Mouse (Mus musculus) cerebellum, adult 9-10 months (tissue): ENCODE measurements around the gene Apmap.

Experiments
- DNase-seq: peaks from one replicate; pipeline ENCODE4 v3.0.0; 2022

Apmap gene

DNA sequence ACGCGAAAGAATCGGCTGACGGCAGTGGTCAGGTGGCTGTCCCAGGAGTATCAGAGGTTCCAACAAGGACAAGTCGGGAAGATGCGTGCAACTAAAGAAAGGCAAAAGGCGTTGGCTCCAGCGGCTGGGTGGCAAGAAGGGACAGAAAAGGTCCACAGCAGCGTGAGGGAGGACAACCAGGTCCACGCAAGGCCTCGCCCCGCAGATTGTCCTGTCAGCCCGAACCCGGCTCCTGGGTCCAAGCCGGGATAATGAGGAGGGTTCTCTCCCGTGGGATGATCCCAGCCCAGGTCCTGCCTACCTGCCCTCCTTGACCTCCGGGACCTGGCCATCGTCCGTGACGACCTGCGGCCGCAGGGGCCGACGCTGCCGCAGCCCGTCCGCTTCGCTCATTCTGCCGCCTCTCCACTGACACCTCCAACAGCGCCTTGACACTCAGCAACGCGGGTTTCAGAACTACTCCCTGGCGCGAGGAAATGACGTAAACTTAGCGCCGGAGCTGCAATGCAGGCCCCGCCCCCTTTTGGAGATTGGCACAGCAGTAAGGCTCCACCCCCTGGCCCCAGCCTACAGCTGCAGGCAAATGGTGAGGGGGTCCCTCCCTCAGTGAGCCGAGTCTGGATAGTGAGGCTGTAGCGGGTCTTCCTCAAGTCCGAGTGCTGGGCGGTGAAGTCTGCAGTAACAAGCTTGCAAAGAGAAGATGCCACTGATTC lies at the start of gene Apmap:
TSS of gene Apmap (minus strand) at position 481 of the 713 bp plus-strand sequence.
- DNase-seq = peak; percentile 96

DNA sequence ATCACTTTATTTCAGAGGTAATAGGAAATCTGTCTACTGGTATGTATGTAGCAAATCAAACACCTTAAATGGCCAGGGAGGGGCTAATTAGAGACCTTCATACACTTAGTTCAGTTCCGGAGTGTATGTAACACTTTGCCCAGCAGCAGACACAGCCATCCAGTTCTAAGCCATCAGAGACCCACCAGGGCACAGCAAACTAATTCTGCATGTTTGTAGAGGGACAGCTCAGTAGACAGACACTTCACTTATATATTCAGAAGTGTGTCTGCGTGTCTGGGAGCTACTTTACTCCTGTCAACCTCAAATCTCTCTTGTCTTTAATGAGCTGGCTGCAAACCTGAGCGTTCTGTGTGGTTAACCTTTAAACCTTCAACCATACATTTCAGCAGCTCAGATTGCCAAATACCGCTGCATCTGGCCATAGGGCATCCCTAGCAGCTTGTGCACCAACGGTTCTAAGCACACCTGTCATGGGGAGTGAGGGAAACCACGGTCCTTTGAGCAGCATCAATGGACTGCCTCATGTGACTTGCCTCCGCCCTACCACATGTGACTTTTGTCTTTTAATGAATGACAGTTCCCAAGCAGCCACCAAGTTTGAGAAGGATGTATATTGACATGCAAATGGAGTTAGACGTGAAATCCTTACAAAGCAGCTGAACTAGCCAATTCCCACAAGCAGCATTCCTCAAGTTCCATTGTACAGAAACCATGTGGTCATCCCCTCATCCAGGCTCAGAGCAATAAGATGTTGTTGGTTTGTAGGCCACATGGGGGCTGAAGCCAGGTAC lies 48.8 kb upstream of the Apmap start:
- DNase-seq = no peak

DNA sequence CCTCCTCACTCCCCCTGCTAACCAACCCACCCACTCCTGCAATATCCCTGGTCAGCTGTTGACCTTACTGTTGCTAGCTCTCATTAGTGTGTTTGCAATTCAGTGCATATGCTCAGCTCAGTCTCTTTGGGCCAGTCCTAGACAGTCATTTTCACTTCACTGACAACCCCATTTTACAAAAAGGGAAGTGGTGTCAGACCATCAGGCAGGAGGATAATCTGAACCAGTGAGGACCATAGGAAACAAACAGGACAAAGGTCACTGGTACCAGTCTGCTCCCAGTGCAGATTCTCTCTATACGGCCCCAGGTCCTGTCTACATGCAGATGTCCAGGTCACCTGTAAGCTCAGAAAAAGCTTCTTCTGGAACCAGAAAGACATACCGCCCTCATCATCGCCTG lies 47.7 kb upstream of the Apmap start:
- no peak for DNase-seq

DNA sequence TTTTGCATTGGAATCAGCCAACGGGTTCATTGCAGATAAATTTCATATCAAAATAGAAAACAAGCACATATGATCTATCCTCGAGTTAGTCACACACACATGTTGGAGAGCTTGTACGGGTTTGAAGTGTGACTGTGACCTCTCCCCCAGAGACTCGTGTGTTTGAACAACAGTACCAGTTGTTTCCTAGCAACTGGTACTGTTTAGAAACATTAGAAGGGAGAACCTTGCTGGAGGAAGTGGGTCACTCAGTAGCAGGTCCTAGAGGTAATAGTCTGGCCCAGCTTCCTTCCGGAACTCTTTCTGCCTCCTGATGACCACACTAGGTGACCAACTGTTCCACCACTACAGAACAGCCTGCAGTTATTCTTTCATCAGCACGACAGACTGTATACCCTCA lies 46.9 kb upstream of the Apmap start:
- no peak for DNase-seq

DNA sequence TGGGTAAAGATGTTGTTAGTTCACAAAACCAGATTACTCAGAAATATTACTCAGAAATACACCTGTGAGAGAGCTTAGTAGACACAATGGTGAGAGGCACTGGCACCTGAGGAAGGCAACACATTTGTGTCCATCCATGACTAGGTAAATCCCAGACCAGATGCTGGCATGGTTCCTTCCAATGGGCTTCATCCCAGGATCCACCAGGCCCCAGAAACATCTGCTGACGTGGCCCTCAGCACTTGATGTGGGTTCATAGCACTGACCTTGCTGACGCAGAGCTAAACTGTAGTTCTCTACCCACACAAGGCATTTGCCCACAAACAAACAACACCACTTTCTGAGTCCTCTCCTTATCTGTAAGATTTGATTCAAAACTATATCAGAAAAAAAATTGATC lies 46.4 kb upstream of the Apmap start:
- no peak for DNase-seq

DNA sequence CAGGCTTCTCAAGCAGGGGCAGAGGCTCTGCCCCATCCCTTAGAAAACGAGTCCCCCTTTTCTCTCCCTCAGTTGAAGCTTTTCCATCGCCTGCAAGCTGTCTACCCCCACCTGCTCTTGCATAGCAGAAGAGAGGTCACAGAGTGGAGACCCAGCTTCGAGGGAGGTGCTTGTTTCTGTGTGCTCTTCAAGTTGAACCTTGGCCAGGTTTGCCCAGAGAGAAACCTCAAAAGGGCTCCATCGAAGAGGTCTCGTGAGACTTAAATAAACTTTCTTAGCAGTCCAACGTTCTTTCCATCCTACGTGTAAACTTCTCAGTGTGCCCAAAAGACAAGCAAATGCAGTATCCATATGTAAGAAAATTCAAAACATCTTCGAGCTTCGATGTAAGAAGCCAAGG lies 43.0 kb upstream of the Apmap start:
- DNase-seq = no peak

DNA sequence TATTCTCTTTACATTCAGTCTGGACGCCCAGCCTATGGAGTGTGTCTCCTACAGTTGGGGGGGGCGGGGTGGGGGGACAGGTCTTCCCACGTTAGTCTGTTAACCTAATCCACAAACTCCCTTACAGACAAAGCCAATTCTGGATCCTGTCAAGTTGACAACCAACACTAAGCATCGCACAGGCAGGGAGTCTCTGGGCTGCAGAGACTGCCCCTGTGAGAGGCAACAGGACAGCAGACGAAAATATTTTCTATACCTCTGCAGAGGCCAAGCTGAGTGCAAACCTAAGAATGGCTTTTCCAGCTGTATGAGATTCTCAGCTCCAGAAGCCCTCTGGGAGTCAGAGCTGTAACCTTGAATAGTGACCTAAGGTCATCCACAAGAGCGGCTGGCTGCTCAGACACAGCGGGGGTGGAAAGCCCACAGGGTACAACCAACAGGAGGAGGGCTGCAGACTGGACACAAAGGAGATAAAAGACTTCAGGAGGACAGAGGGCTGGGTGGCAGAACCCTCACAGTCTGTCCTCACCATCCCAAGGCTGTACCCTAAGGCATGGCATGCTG lies 42.2 kb upstream of the Apmap start:
- no peak for DNase-seq

DNA sequence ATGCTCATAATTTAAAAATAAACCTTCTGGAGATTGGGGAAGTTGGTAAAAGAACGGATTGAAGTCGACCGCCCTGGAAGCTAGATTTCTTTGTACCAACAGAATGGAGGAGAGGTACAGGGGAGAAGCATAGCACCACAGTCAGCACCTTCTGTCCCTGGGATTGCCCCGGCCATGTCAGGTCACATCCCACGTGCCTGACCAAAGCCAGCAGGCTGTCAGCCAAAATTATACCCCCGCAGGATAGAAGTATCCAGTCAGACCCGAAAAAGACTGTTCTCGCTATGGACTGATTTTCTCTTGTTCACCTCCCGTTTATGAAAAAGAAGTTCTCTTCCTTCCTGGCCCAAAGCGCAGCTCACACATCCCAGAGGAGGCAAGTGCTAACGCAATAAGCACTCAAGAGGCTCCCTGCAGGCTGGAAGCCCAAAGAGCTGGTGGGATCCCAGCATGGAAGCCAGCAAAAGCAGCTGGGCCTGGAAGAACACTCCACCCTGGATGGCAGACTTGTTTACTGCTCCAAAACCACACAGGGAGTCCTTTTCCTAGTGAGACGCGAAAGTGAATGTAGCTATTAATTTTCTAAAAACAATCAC lies 40.0 kb upstream of the Apmap start:
- DNase-seq = no peak

DNA sequence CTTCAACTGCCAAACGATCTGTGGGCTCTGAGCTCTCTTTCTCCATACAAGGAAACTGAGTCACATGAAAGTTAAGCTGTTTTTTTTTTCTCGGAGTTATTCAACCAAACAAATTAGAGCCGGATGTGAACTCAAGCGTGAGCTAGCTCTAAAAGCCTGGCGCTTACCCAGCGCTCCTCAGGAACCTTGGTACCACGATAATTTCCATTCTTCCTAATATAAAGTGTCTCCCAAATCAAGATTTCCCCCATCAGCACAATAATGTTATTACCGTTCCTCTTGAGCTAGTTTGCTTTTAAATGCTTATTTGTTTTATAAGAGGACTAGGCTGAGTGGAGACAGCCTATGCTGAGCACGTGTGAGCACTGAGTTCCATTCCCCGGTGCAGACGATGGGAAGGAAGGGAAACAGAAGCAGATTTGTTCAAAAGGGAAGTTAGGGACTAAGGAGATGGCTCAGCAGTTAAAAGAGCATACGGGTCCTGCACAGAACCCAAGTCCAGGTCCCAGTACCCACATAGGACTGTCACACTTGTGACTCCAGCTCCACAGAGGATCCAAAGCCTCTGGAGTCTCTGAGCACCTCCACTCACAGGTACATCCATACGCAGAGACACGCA lies 39.4 kb upstream of the Apmap start:
- no peak for DNase-seq

DNA sequence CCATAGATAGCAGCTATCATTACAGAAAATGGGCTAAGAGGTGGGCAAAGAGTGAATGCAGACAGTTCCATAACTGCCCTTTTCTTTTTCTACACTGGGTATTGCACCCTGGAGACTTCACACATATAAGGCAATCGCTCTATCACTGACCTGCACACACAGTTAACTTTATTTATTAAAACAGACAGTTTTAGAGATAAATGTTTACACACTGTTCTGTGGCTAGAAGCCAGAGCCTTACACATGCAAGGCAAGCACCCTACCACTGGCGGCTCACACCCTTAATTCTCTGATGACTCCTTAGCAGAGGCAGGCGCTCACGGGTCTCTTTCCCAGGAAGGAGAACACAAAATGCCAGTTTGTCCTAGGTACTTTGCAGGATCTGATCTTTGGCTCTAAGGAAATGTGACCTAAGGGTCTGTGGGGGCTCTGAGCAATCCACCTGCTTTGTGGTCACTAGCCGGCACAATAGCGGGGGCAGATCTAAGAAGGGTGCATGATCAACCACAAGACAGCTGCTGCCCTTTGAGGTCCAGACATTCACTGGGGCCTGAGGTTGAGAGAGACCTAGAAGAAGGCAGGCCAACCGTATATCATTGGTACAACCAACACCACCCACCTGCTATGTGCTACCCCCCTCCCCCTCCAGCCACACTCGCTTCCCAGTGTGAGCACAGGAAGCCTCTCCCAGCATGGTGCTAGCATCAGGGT lies 38.2 kb upstream of the Apmap start:
- no peak for DNase-seq

DNA sequence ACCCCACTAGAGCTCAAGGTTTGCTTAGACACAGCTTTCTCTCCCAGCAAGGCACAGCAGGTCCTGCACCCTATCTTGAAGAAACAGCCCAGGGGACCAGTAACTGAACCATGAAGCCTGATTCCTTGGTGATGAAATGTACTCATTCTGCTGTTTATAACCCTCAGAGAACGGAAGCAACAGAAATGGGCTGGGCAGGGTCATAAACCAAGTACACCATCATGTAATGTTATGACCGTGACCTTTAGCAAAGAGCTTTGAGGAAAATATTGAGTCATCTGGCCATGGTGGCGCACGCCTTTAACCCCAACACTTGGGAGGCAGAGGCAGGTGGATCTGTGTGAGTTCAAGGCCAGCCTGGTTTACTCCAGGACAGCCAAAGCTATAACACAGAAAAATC lies 36.9 kb upstream of the Apmap start:
- DNase-seq = no peak

DNA sequence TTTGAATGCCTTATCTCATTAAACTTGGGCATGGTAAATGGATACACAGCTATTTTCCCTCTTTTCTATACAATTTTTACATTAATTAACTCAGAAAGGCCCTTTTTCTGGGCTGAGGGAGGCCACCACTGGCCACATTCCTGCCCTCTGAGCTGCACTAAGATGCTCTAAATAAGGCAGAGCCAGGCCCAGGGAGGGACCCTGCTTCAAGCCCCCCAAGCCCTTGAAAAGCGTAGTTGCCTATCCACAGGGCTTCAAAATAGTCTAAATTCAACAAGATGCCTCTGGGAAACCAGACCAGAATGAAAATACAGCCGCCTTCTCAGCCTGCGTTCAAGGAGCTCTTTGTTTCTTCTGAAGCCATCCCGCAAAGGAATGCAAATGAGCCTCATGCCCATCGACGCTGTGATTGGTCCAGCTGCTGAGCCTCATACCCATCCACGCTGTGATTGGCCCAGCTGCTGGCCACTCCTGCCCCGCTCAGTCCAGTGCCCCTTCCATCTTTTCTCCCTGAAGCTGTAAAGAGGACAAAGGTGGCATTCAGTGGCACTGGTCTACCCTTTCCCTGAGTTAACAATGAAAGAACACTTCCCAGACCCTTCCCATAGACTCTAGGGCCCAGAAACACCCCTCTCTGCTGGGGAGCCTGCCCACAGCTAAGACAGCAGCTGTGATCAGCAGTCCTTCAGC lies 35.5 kb upstream of the Apmap start:
- peak; percentile 27 for DNase-seq

DNA sequence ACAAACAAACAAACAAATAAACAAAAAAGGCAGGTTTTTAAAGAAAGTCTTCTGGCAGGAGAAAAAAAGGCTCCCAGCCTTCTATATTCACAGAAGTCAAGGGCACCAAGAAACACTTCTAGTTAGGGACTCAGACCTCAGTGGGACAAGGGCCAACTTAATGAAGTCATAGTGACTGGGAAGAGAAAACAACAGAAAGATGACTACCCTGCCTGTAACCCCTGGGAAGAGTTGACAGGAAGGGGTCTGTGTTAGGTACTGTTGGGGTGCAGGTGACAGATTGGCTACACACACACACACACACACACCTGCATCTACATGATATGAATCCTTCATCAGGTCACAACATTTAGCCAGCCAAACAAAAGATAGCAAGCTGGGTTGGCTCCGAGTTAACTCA lies 34.8 kb upstream of the Apmap start:
- no peak for DNase-seq

DNA sequence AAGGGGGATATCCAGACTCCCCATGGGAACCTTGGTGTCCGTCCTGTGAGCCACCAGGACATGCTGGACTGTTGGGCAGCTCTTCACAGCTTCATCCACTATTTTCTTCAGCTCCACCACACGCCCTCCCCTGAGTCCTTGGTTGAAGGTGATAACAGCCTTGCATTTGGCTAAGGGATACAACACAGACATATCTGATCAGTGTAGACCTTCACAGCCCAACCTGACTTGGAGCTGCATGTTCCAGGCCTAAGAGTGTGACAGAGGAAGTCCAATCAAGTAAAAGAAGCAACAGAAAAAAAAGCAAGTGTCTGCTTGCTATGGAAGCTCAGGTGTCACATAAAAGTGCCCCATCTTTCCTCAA lies 30.0 kb upstream of the Apmap start:
- DNase-seq = no peak

DNA sequence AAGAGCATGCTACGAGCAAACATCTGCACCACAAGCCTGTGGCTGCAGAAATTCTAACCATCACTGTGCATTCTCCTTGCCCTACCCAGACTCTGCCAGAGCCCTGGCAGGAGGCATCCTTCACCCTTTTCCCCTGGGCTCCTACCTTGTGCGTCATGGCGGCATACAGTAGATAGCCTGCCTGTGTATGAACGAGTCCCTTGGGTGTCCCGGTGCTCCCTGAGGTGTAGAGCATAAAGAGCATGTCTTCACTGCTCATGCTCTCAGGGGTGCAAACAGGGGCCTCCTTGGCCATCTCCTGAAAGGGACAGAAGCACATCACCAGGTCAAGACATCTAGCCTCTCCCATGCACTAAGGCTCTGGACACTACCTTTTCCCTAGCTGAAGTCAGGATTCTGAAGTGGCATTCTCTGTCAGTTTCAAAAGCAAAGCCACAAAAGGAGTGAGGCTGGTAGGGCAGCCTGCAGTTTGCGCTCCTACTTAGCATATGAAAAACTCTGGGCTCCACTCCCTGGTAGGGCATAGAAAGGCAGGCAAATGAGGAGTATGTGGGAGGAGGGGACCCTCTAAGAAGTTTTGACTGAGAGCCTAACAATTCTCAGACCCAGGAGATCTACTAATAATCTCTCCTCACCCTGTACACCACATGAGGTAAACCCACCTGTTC lies 29.5 kb upstream of the Apmap start:
- no peak for DNase-seq

DNA sequence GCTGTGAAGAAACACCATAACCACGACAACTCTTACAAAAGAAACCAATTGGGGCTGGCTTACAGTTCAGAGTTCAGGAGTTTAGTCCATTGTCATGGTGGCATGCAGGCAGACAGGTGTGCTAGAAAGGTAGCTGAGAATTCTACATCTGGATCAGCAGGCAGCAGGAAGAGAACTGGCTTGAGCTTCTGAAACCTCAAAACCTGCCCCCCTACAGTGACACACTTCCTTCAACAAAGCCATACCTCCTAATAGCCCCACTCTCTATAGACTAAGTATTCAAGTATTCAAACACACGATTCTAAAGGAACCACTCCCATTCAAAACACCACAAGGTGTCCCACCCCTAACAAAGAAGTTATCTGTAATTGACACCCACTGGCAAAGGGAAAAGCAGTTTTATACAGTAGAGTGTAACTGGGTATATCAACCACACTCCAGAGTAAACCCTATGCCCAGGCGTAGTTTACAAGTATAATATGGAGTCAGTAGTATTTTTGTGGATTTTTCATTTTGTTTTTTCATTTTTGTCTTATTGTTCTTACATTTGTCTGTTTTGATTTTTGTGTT lies 27.6 kb upstream of the Apmap start:
- DNase-seq = no peak

DNA sequence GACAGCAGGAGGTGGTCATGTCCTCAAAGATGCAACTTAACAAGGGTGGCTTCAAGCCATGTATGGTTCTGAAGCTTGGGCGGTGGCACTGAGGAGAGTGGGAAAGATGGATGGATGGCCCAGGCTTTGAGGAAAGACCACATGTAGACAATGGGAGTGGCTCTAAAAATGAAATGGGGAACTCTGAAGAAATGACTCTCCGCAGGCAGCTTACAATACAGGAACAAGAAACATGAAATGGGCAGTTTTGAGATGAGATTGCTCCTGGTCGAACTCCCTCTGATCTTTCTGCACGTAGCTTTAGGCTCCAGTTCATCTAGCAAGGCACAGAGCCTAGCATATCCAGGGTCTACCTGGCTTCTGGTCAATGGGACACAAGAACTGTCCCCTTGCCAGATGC lies 20.9 kb upstream of the Apmap start:
- DNase-seq = no peak

DNA sequence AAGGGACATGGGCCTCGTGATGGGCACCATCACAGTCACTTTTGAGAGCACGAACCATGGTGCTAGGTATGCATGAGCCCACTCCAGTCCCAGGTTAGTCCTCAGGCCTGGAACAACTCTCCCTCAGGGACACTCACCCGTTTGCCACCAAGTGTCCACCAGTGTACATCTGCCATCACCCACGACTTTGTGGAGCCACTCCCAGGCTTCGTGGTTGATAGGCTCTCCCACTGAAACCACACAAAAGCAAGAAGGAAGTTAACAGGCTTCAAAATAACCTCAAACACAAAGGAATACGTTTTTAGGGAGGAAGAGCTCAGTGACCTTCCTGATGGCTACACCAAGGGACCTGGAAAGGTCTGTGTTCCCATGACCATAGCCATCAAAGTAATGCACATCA lies 18.8 kb upstream of the Apmap start:
- DNase-seq = no peak

DNA sequence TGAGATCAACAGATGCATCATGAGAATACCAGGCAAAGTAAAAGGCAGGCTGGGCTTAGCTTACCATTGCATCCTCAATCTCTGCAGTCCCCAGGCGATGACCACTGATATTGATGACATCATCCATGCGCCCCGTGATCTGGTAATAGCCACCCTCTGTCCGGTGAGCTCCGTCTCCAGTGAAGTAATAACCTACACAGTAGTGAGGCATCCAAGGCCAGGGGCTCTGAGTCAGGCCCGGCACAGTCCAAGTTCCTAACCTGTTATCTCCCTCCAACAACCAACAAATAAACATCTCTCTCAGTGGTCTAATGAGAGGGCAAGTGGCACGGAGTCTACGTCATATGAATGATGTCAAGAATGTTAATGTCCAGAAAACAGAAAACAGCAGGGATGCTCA lies 16.6 kb upstream of the Apmap start:
- no peak for DNase-seq

DNA sequence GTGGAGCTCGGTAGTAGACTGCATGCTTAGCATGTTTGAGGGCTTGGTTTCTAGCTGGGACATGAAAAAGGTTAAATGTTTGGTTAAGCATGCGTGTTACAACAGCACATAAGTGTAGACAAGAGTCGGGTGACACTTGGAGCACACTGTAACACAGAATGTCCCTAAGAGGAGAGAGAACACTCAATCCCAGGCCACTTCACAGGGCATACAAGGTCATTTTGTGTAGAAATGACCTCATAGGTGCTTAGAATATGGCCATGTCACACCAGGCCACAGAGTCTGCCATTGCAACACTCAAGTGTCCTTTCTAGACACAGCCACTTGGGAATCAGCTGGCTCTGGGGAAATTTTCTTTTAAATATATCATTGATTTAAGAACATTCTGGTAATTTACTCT lies 15.6 kb upstream of the Apmap start:
- DNase-seq = no peak

DNA sequence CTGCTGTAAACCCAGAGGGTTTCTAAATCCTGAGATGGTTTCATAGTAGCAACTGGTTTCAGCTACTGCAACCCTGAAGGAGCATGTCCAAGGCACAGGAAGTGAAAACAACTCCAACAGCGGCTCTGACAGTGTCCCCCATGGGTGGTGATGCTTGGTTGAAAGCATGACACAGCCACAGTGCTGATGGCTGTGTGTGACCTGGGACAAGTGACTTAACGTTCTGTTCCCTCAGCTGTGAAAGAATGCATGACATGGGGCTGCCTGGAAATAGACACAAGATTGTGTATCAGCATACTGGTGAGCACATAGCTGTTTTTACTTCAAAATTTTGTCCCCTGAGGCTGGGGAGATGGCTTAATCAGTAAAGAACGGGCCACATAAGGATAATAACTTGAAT lies 13.3 kb upstream of the Apmap start:
- DNase-seq = no peak
